Mouse (Mus musculus): Measurements from ENCODE around the gene Tbcel. TPM values are rescaled to one million over a fixed set of nuclear protein-coding genes. Genes with fewer than 3 reads are reported as not detected.

Tbcel gene
- polyA plus RNA-seq, 1 experiment = 22.8 TPM

DNA sequence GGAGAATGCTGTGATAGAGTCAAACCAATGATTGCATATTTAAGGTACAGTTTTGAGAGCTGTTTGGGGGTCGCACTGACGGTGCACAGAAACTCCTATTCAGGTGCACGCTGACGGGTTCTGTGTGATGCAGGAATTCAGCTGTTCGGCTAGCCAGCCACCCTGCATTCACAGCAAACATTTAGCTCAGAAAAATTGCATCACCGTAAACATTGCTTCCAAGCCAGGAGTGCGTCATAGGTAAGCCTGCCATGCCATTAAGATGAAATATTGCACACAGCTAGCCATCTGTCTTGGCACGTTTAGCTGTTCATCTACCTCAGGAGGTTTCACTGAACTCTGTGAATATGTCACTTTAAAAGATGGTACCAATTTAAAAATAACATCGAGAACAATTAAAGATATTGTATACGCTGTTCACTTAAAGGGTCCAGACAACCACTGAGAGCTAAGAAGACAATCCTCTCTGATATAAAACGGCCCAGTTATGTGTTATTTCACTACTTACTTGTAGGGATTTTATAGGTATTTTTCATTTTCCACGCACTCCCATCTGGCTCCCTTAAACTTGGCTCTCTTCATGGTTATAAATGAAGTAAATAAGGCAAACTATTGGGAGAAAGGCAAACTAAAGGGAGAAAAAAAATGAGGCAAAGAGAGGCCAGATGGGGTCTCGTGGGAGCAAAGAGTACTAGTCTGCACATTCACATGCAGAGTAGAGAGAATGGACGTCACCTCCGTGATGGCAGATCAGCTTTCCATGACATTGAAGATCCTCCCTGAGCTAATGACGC, 16.8 kb downstream of the Tbcel start:
- no peak overlapping the region for H3K27ac ChIP-seq (ENCODE audit: control insufficient read depth, insufficient read depth, low read length)
- TF ChIP-seq CTCF (IDR thresholded peaks at IDR 0.05; ENCODE audit: borderline replicate concordance, control insufficient read depth, extremely low read depth, insufficient read depth, low read length, poor library complexity) = no peak
- DNase-seq = no peak
- H3K27me3 ChIP-seq (ENCODE audit: control insufficient read depth, insufficient read depth, low read length) = no peaks in the 10 kb centered on the region
- H3K36me3 ChIP-seq (ENCODE audit: control insufficient read depth, insufficient read depth, low read length) = no peaks in the 10 kb centered on the region
- H3K4me3 ChIP-seq (ENCODE audit: control insufficient read depth, insufficient read depth, low read length) = no peak overlapping the region
- H3K4me1 ChIP-seq (replicated peaks; ENCODE audit: control insufficient read depth, insufficient read depth, low read length) = peaks cover 17% of the 10 kb centered on the region
- 93% methylated on average over 16 of the region's 16 CpGs for WGBS

GRCm38 (mm10) chr9:42488071-42488470, 19.5 kb downstream of the Tbcel start:
- no peak for TF ChIP-seq POLR2A (IDR thresholded peaks at IDR 0.05; ENCODE audit: control insufficient read depth, extremely low read depth, insufficient read depth, low read length, poor library complexity)
- no peak for TF ChIP-seq CTCF (IDR thresholded peaks at IDR 0.05; ENCODE audit: borderline replicate concordance, control insufficient read depth, extremely low read depth, insufficient read depth, low read length, poor library complexity)
- no peaks in the 10 kb centered on the region for H3K27me3 ChIP-seq (ENCODE audit: control insufficient read depth, insufficient read depth, low read length)
- 8% methylated on average over 1 of the region's 1 CpGs for WGBS
- H3K27ac ChIP-seq (ENCODE audit: control insufficient read depth, insufficient read depth, low read length) = 0 out of 2 replicates have a peak overlapping the region, but pooled peaks have one; percentile 22
- no peak overlapping the region for H3K4me3 ChIP-seq (ENCODE audit: control insufficient read depth, insufficient read depth, low read length)
- no peaks in the 10 kb centered on the region for H3K36me3 ChIP-seq (ENCODE audit: control insufficient read depth, insufficient read depth, low read length)
- peak; percentile 73 for DNase-seq
- peaks cover 17% of the 10 kb centered on the region for H3K4me1 ChIP-seq (replicated peaks; ENCODE audit: control insufficient read depth, insufficient read depth, low read length)

- Histone ChIP-seq H3K27me3 (ENCODE audit: control insufficient read depth, insufficient read depth, low read length) (no peaks in the 10 kb centered on the region), H3K27ac (ENCODE audit: control insufficient read depth, insufficient read depth, low read length) (no peak overlapping the region), H3K4me3 (ENCODE audit: control insufficient read depth, insufficient read depth, low read length) (no peak overlapping the region), H3K36me3 (ENCODE audit: control insufficient read depth, insufficient read depth, low read length) (no peaks in the 10 kb centered on the region), H3K4me1 (replicated peaks; ENCODE audit: control insufficient read depth, insufficient read depth, low read length) (peaks cover 18% of the 10 kb centered on the region)
- WGBS = 85% methylated on average over 4 of the region's 4 CpGs
- no peak for TF ChIP-seq CTCF (IDR thresholded peaks at IDR 0.05; ENCODE audit: borderline replicate concordance, control insufficient read depth, extremely low read depth, insufficient read depth, low read length, poor library complexity)
- no peak for TF ChIP-seq POLR2A (IDR thresholded peaks at IDR 0.05; ENCODE audit: control insufficient read depth, extremely low read depth, insufficient read depth, low read length, poor library complexity)
- no peak for DNase-seq
Measured at GRCm38 (mm10) chr9:42486913-42487312, 20.7 kb downstream of the Tbcel start.

DNA sequence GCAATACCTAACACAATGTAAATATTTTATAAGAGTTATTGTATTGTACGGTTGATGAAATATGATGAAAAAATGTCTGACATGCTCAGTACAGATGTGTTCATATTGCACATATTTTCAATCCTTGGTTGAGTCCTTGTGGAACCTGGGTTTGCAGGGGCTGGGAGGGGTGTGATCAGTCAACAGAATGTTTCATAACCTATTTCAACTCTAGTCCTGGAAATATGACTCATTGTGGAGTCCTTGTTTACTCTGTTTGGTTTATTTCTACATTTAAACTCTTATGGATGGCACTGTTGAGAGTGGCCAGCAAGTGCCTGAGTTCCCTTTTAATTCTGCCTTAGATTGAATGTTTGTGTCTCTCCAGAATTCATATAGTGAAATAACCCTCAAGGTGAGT, 22.9 kb downstream of the Tbcel start:
- no peaks in the 10 kb centered on the region for H3K27me3 ChIP-seq (ENCODE audit: control insufficient read depth, insufficient read depth, low read length)
- H3K4me1 ChIP-seq (replicated peaks; ENCODE audit: control insufficient read depth, insufficient read depth, low read length) = peaks cover 21% of the 10 kb centered on the region
- no peak overlapping the region for H3K4me3 ChIP-seq (ENCODE audit: control insufficient read depth, insufficient read depth, low read length)
- H3K36me3 ChIP-seq (ENCODE audit: control insufficient read depth, insufficient read depth, low read length) = no peaks in the 10 kb centered on the region
- DNase-seq = no peak
- TF ChIP-seq CTCF (IDR thresholded peaks at IDR 0.05; ENCODE audit: borderline replicate concordance, control insufficient read depth, extremely low read depth, insufficient read depth, low read length, poor library complexity) = no peak
- no peak for TF ChIP-seq POLR2A (IDR thresholded peaks at IDR 0.05; ENCODE audit: control insufficient read depth, extremely low read depth, insufficient read depth, low read length, poor library complexity)
- no peak overlapping the region for H3K27ac ChIP-seq (ENCODE audit: control insufficient read depth, insufficient read depth, low read length)
- 97% methylated on average over 1 of the region's 1 CpGs for WGBS

DNA sequence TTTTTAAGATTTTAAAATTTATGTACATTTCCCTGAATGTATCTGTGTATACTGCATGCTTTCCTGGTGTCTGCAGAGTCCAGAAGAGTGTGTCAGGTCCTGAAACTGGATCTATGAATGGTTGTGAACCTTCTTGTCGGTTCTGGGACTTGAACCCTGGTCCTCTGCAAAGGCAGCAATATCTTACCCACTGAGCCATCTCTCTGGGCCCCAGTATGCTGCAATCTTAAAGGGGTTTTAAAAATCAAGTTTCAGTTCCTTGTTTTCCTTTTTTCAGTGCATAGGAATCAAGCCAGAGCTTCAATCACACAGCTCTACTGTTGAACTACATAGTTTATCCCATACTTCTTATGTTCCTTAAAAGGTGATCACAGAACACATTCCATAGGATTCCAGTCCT, 24.7 kb downstream of the Tbcel start:
- TF ChIP-seq CTCF (IDR thresholded peaks at IDR 0.05; ENCODE audit: borderline replicate concordance, control insufficient read depth, extremely low read depth, insufficient read depth, low read length, poor library complexity) = no peak
- TF ChIP-seq POLR2A (IDR thresholded peaks at IDR 0.05; ENCODE audit: control insufficient read depth, extremely low read depth, insufficient read depth, low read length, poor library complexity) = no peak
- no peak for DNase-seq
- 97% methylated on average over 1 of the region's 1 CpGs for WGBS
- Histone ChIP-seq H3K27me3 (ENCODE audit: control insufficient read depth, insufficient read depth, low read length) (no peaks in the 10 kb centered on the region), H3K4me1 (replicated peaks; ENCODE audit: control insufficient read depth, insufficient read depth, low read length) (peaks cover 11% of the 10 kb centered on the region), H3K36me3 (ENCODE audit: control insufficient read depth, insufficient read depth, low read length) (no peaks in the 10 kb centered on the region), H3K27ac (ENCODE audit: control insufficient read depth, insufficient read depth, low read length) (no peak overlapping the region), H3K4me3 (ENCODE audit: control insufficient read depth, insufficient read depth, low read length) (no peak overlapping the region)

GRCm38 (mm10) chr9:42476166-42476565, 31.4 kb downstream of the Tbcel start:
- Histone ChIP-seq H3K4me3 (ENCODE audit: control insufficient read depth, insufficient read depth, low read length) (no peak overlapping the region), H3K27me3 (ENCODE audit: control insufficient read depth, insufficient read depth, low read length) (no peaks in the 10 kb centered on the region), H3K36me3 (ENCODE audit: control insufficient read depth, insufficient read depth, low read length) (no peaks in the 10 kb centered on the region), H3K4me1 (replicated peaks; ENCODE audit: control insufficient read depth, insufficient read depth, low read length) (peaks cover 6% of the 10 kb centered on the region), H3K27ac (ENCODE audit: control insufficient read depth, insufficient read depth, low read length) (no peak overlapping the region)
- 92% methylated on average over 4 of the region's 4 CpGs for WGBS
- TF ChIP-seq CTCF (IDR thresholded peaks at IDR 0.05; ENCODE audit: borderline replicate concordance, control insufficient read depth, extremely low read depth, insufficient read depth, low read length, poor library complexity) (no peak), POLR2A (IDR thresholded peaks at IDR 0.05; ENCODE audit: control insufficient read depth, extremely low read depth, insufficient read depth, low read length, poor library complexity) (no peak)
- DNase-seq = no peak
